Mouse (Mus musculus) myocyte (in vitro differentiated cells): Measurements from ENCODE around the gene Dnttip1.

Source experiments
- MAX ChIP-seq: IDR thresholded peaks from one replicate; pipeline ENCODE4 v1.6.1; 2011; ENCODE audit warnings: low read depth, mild to moderate bottlenecking, control low read depth
- POLR2A ChIP-seq: IDR thresholded peaks from one replicate; pipeline ENCODE4 v1.6.1; 2011; ENCODE audit warnings: low read depth, mild to moderate bottlenecking, control low read depth, moderate library complexity; ENCODE audit not compliant: insufficient read length
- REST ChIP-seq: IDR thresholded peaks from one replicate; pipeline ENCODE4 v1.6.1; 2011; ENCODE audit warnings: mild to moderate bottlenecking, control low read depth, moderate library complexity; ENCODE audit not compliant: insufficient read depth, insufficient read length

- no peak for TF ChIP-seq MAX
- TF ChIP-seq REST: no peak
- TF ChIP-seq POLR2A: no peak
Observed at GRCm38 (mm10) chr2:164705328-164705727, 40.5 kb upstream of the Dnttip1 start.
